Mouse (Mus musculus): ENCODE data around the gene Cptp. TPM values are rescaled to one million over a fixed set of nuclear protein-coding genes. Genes with fewer than 3 reads are reported as not detected.
A peak's percentile ranks its signal among the peaks of the same experiment; 100 is the strongest.

Cptp gene
- polyA plus RNA-seq, 1 experiment, result 33.3 TPM

DNA sequence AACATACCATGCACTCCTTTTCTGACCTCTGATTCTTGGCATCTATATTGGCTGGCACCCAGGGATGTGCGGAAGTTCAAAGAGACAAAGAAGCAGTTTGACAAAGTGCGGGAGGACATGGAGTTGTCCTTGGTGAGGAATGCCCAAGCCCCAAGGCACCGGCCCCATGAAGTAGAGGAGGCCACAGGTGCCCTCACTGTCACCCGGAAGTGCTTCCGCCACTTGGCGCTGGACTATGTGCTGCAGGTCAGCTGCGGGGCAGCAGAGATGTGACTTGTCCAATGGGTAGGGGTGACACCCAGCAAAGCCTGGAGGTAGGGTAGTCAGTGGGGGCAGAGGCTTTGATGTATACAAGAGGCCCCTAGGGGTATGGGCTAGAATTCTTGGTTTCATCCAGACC lies 30.1 kb upstream of the Cptp start:
- Histone ChIP-seq H3K4me1 (ENCODE audit: control insufficient read depth, insufficient read depth, low read length) (peaks cover 19% of the 10 kb centered on the region), H3K4me3 (replicated peaks; ENCODE audit: extremely low read depth, low read depth, low read length) (no peak overlapping the region)
- WGBS, result 84% methylated on average over 7 of the region's 7 CpGs
- TF ChIP-seq CTCF (IDR thresholded peaks at IDR 0.05; ENCODE audit: insufficient read depth, low read length), result no peak
- no peak for TF ChIP-seq POLR2A (IDR thresholded peaks at IDR 0.05; ENCODE audit: borderline replicate concordance, extremely low read depth, low read depth, low read length)
- DNase-seq, result no peak

DNA sequence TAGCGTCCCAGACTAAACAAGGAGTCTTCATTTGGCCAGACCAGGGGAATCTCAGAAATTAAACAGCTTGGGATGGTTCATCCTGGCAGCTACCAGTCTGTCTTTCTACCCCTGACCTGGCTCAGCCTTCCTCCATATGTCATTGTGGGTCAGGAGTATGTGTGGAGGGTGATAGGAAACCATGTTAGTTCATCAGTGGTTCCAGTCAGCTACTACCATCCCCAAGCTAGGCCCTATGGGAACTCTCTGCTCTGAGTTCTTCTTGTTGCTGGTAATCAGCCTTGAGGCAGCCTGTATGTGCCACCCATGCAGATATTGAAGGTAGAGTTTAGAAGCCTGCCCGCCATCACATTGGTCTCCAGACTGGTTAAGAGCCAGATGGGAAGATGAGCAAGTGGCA lies 29.1 kb upstream of the Cptp start:
- TF ChIP-seq POLR2A (IDR thresholded peaks at IDR 0.05; ENCODE audit: borderline replicate concordance, extremely low read depth, low read depth, low read length) (no peak), CTCF (IDR thresholded peaks at IDR 0.05; ENCODE audit: insufficient read depth, low read length) (no peak)
- no peak for DNase-seq
- peaks cover 25% of the 10 kb centered on the region for H3K4me1 ChIP-seq (ENCODE audit: control insufficient read depth, insufficient read depth, low read length)
- WGBS, result 94% methylated on average over 2 of the region's 2 CpGs
- H3K4me3 ChIP-seq (replicated peaks; ENCODE audit: extremely low read depth, low read depth, low read length), result no peak overlapping the region

DNA sequence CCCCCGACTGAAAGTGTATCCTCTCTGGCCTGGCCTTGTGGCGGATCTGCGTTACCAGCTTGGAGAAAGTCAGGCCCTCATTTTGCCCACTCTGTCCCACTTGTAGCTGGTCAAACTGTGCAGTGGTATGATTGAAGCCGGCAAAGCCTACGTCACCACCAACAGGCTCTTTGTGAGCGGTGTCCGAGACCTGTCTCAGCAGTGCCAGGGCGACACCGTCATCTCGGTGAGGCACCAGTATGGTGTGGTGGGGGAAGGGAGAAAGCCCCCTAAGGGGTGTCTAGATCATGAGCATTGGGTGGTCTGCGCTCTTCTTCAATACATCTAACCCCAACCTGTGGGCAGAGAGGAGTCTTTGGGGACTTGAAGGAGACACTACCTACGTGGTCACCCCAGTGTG lies 27.2 kb upstream of the Cptp start:
- 98% methylated on average over 12 of the region's 12 CpGs for WGBS
- Histone ChIP-seq H3K4me3 (replicated peaks; ENCODE audit: extremely low read depth, low read depth, low read length) (no peak overlapping the region), H3K4me1 (ENCODE audit: control insufficient read depth, insufficient read depth, low read length) (peaks cover 27% of the 10 kb centered on the region)
- no peak for DNase-seq
- no peak for TF ChIP-seq POLR2A (IDR thresholded peaks at IDR 0.05; ENCODE audit: borderline replicate concordance, extremely low read depth, low read depth, low read length)
- no peak for TF ChIP-seq CTCF (IDR thresholded peaks at IDR 0.05; ENCODE audit: insufficient read depth, low read length)

DNA sequence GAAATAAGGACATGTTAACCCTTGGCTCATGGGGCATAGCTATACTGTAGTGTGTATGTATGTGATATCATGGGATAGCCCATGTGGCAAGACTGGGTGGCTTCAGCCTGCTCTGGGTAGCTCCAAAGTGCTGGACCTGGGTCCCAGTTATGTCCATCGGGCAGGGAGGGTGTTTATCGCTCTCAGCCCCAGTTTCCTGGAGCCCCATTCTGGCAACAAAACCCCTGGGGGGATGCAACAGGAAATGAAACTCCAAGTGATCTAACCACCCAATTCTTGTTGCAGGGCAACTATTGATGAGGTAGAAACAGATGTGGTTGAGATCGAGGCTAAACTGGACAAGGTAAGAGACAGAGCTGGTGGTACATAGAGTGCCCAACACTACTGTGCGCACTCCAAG lies 26.6 kb upstream of the Cptp start:
- DNase-seq, result no peak
- TF ChIP-seq CTCF (IDR thresholded peaks at IDR 0.05; ENCODE audit: insufficient read depth, low read length), result no peak
- no peak for TF ChIP-seq POLR2A (IDR thresholded peaks at IDR 0.05; ENCODE audit: borderline replicate concordance, extremely low read depth, low read depth, low read length)
- peaks cover 22% of the 10 kb centered on the region for H3K4me1 ChIP-seq (ENCODE audit: control insufficient read depth, insufficient read depth, low read length)
- H3K4me3 ChIP-seq (replicated peaks; ENCODE audit: extremely low read depth, low read depth, low read length), result no peak overlapping the region
- 70% methylated on average over 4 of the region's 4 CpGs for WGBS

DNA sequence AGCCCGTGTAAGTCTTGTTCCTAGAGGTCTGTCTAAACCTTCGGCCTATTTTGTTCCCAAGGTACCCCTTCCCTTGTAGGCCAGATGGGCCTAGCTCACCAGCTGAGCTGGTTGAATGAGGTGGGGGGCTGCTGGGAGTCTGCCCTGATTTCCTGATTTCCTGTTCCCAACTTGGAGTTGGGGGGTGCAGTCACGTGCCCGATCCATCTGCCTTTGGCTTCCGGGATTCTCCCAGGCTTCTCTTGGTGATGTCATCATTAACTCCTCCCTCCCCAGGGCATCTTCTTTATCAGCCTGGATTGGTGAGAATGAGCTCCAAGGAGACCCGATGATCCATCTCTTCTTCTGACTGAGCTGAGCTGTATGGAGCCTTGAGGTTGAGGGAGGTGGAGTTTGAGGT lies 26.0 kb upstream of the Cptp start:
- no peak for DNase-seq
- H3K4me1 ChIP-seq (ENCODE audit: control insufficient read depth, insufficient read depth, low read length), result peaks cover 21% of the 10 kb centered on the region
- WGBS, result 33% methylated on average over 6 of the region's 6 CpGs
- H3K4me3 ChIP-seq (replicated peaks; ENCODE audit: extremely low read depth, low read depth, low read length), result peak overlapping the region; percentile 19
- TF ChIP-seq POLR2A (IDR thresholded peaks at IDR 0.05; ENCODE audit: borderline replicate concordance, extremely low read depth, low read depth, low read length), result peak; percentile 27; the same call in 1 of the 2 replicates
- TF ChIP-seq CTCF (IDR thresholded peaks at IDR 0.05; ENCODE audit: insufficient read depth, low read length), result no peak

DNA sequence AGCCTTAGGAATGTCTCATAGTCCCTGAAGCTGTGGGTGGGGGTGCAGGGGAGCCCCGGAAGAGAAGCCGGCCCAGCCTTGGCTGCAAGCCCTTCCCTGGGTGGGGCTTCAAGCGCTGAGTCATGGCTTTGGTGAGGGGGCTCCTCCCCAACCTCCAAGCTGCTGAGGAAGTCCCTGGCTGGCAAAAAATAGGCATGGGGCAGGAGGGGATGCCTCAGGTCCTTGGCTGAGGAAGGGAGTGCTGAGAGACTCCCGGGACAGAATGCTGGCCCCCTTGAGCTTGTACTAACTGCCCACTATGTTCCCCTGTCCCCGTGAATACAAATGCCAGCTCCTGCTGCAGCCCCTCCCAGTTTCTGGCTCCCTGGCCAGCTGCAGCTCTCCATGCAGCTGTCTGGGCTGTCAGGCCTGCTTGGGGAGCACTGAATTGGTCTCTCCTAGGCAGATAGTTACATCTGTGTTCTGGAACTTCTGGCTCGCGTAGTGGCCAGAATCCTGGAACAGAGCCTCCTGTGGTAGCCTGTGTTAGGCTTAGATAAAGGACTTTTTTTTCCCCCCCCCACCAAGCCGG lies 25.2 kb upstream of the Cptp start:
- WGBS, result 9% methylated on average over 8 of the region's 8 CpGs
- DNase-seq, result peak; percentile 76
- Histone ChIP-seq H3K4me1 (ENCODE audit: control insufficient read depth, insufficient read depth, low read length) (peaks cover 21% of the 10 kb centered on the region), H3K4me3 (replicated peaks; ENCODE audit: extremely low read depth, low read depth, low read length) (peak overlapping the region; percentile 39)
- no peak for TF ChIP-seq CTCF (IDR thresholded peaks at IDR 0.05; ENCODE audit: insufficient read depth, low read length)
- TF ChIP-seq POLR2A (IDR thresholded peaks at IDR 0.05; ENCODE audit: borderline replicate concordance, extremely low read depth, low read depth, low read length), result peak; percentile 34; the same call in 1 of the 2 replicates

DNA sequence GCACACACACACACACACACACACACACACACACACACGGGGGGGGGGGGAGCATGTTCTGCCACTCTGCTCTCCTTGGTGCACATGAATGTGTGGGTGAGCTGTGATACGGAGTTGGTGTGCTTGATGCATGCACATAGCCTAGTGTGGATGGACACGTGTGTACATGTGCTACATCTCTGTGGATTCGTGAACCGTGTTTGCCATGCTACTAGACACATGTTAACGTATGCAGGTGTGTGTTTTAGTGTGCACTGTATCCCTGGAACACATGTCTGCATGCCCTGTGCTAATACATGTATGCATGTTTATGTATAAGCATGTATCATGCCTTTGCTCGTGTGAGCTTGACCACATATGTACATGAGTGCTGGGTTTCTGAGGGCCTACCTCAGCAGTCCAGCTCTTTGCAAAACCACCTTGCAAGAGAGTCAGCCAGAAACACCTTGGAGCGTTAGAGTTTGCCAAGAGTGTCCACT lies 24.0 kb upstream of the Cptp start:
- Histone ChIP-seq H3K4me1 (ENCODE audit: control insufficient read depth, insufficient read depth, low read length) (peaks cover 21% of the 10 kb centered on the region), H3K4me3 (replicated peaks; ENCODE audit: extremely low read depth, low read depth, low read length) (peak overlapping the region; percentile 89)
- no peak for DNase-seq
- TF ChIP-seq CTCF (IDR thresholded peaks at IDR 0.05; ENCODE audit: insufficient read depth, low read length) (no peak), POLR2A (IDR thresholded peaks at IDR 0.05; ENCODE audit: borderline replicate concordance, extremely low read depth, low read depth, low read length) (no peak)
- 55% methylated on average over 8 of the region's 8 CpGs for WGBS

DNA sequence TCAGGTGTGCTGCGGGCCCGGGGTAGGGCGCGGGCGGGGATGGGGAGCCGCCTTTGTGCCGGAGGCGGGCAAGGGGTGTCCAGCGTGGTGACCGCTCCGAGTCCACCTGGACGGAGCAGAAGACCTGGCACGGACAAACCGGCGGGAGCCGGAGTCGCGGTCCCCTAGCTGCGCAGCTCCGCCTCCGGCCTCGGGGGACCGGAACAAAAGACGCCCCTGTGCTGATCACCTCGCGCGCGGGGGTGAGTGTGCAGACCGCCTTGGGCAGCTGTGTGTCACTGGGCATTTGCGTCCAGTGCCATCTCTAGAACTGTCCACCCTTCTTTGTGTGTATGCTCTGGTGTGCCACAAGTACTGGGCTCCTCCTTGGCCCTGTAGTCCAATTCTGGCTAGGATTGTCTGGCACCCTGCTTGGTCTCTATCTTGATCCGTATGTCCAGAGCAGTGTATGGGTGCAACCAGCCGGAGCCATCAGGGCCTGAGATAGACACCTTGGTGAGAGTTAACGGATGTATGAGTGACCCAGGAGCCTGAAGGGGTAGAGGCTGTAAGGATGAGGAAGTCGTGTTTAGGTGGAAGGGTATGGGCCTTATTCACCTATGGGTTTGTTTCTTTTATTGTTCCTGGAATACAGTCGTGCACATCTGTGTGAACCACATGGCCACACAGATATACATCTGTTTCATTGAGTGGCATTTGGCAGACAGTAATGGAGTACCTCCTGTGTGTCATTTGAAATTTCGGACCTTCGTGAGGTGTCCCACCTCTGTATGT lies 23.4 kb upstream of the Cptp start:
- WGBS, result 3% methylated on average over 35 of the region's 37 CpGs

DNA sequence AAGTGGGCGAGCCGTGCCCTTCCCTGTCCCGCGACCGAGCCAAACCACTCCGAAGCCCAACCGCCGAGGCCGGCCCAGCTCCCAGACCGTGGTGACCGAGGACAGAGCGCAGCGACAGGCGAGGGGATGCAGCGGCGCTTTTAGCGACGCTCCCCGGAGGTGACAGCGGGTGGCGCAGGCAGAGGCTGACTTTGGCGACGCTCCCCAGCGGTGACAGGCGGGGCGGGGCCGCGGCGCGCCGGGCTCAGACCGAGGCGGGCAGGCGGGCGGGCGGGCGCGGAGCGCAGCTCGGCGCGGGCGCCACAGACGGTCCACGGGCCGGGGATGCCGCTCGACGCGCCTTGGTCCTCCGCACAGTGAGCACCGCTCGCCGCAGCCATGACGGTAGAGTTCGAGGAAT lies 22.8 kb upstream of the Cptp start:
- peaks cover 21% of the 10 kb centered on the region for H3K4me1 ChIP-seq (ENCODE audit: control insufficient read depth, insufficient read depth, low read length)
- TF ChIP-seq CTCF (IDR thresholded peaks at IDR 0.05; ENCODE audit: insufficient read depth, low read length) (no peak), POLR2A (IDR thresholded peaks at IDR 0.05; ENCODE audit: borderline replicate concordance, extremely low read depth, low read depth, low read length) (peak; percentile 69; the same call in 1 of the 2 replicates)
- peak overlapping the region; percentile 89 for H3K4me3 ChIP-seq (replicated peaks; ENCODE audit: extremely low read depth, low read depth, low read length)
- under 1% methylated on average over 56 of the region's 56 CpGs for WGBS
- DNase-seq, result peak; percentile 80

More for the DNA sequence above, 23.4 kb upstream of the Cptp start:
- peak; percentile 36 for DNase-seq
- Histone ChIP-seq H3K4me1 (ENCODE audit: control insufficient read depth, insufficient read depth, low read length) (peaks cover 21% of the 10 kb centered on the region), H3K4me3 (replicated peaks; ENCODE audit: extremely low read depth, low read depth, low read length) (peak overlapping the region; percentile 89)
- TF ChIP-seq POLR2A (IDR thresholded peaks at IDR 0.05; ENCODE audit: borderline replicate concordance, extremely low read depth, low read depth, low read length) (no peak), CTCF (IDR thresholded peaks at IDR 0.05; ENCODE audit: insufficient read depth, low read length) (no peak)

Data from lung, adult 2 months (tissue).